In the genomic region with DNA sequence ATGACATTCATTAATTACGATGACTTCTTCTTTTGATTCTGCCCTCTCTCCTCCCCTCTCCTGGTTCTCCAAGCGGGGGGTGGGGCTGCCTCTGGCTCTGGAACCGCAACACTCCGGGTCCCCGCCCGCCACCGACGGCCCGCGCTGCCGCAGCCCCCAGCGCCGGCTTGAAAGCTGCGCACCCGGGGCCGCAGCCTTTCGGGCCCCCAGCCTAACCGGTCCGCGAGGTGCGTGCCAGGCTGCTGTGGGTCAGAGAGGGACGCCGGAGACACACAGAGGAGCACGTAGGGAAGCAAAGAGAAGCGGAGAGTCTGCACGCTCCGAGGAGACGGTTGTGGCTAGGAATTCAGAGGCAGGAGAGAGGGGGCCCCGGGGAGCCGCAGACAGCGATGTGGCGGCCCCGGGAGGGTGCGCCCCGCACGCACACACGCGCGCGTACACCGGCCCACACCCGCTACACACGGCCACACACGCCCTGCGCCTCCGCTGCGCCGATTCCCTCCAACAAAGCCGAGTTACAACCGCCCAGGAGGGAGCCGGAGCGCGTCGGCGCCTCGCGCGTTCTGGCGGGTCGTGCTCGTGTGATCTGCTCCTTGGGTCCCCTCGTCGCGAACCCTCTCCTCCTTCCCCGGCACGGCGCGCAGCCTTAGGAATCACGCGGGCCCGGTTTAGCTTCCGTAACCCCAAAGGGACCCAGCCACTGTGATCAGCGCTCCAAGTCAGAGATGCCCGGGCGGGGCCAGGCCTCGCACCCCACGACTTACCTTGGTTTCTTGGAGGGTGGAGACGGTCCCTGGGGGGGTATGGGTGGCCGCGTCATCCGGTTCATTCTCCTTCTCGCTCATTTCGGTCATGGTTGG, we compare ENCODE assay signal across 8 mouse cellular contexts. TPM values are rescaled to one million over a fixed set of nuclear protein-coding genes. Genes with fewer than 3 reads are reported as not detected.
DNase-seq lines count a peak whose midpoint lies in the region; ATAC-seq and TF ChIP-seq lines count a peak whose summit lies in the region.

No protein-coding gene starts in this region.

- no peak for TF ChIP-seq POLR2A in testis, adult 2 months (IDR thresholded peaks at IDR 0.05; ENCODE audit: control insufficient read depth, low read depth, low read length)

- no peaks in the 10 kb centered on the region for H3K36me3 ChIP-seq in testis, adult 2 months (ENCODE audit: control insufficient read depth, insufficient read depth, low read length)
- no peaks in the 10 kb centered on the region for H3K36me3 ChIP-seq in hindbrain, embryonic 16.5 days (ENCODE audit: control insufficient read depth, insufficient read depth, low read length)
- no peaks in the 10 kb centered on the region for H3K36me3 ChIP-seq in midbrain, embryonic 11.5 days (ENCODE audit: control insufficient read depth, insufficient read depth, low read length)
- H3K36me3 ChIP-seq in stomach, embryonic 14.5 days (ENCODE audit: control insufficient read depth, insufficient read depth, low read length): no peaks in the 10 kb centered on the region

- H3K9me3 ChIP-seq in hindbrain, embryonic 16.5 days (ENCODE audit: control insufficient read depth, low read length): no peaks in the 10 kb centered on the region
- no peaks in the 10 kb centered on the region for H3K9me3 ChIP-seq in midbrain, embryonic 11.5 days (ENCODE audit: control insufficient read depth, low read length)
- H3K9me3 ChIP-seq in stomach, embryonic 14.5 days (ENCODE audit: control insufficient read depth, low read depth, low read length): no peaks in the 10 kb centered on the region

- peak overlapping the region; percentile 72 for H3K9ac ChIP-seq in hindbrain, embryonic 16.5 days (ENCODE audit: low read depth, low read length)
- H3K9ac ChIP-seq in midbrain, embryonic 11.5 days (ENCODE audit: low read length): peak overlapping the region; percentile 59
- H3K9ac ChIP-seq in stomach, embryonic 14.5 days (replicated peaks; ENCODE audit: low read depth, low read length): peak overlapping the region; percentile 25; the same call in 1 of the 2 replicates

- under 1% methylated on average over 71 of the region's 83 CpGs for WGBS in hindbrain, embryonic 16.5 days
- 1% methylated on average over 83 of the region's 83 CpGs for WGBS in midbrain, embryonic 11.5 days
- WGBS in stomach, embryonic 14.5 days: 1% methylated on average over 82 of the region's 83 CpGs

- TF ChIP-seq CTCF in testis, adult 2 months (IDR thresholded peaks at IDR 0.05; ENCODE audit: control insufficient read depth, insufficient read depth, insufficient replicate concordance, low read depth, low read length): no peak

- no peak overlapping the region; the same call in 1 of the 2 replicates for H3K27ac ChIP-seq in testis, adult 2 months (ENCODE audit: control insufficient read depth, insufficient read depth, low read depth, low read length)
- H3K27ac ChIP-seq in hindbrain, embryonic 16.5 days (ENCODE audit: low read depth, low read length): peak overlapping the region; percentile 50
- no peak overlapping the region for H3K27ac ChIP-seq in midbrain, embryonic 11.5 days (ENCODE audit: low read depth, low read length)
- no peak overlapping the region for H3K27ac ChIP-seq in stomach, embryonic 14.5 days (ENCODE audit: low read length)

- peaks cover 4% of the 10 kb centered on the region; the same call in 1 of the 2 replicates for H3K27me3 ChIP-seq in testis, adult 2 months (ENCODE audit: control insufficient read depth, insufficient read depth, low read length)
- peaks cover 19% of the 10 kb centered on the region for H3K27me3 ChIP-seq in hindbrain, embryonic 16.5 days (replicated peaks; ENCODE audit: control insufficient read depth, insufficient read depth, low read length)
- peaks cover 33% of the 10 kb centered on the region for H3K27me3 ChIP-seq in midbrain, embryonic 11.5 days (ENCODE audit: control insufficient read depth, insufficient read depth, low read length)
- H3K27me3 ChIP-seq in stomach, embryonic 14.5 days (ENCODE audit: control insufficient read depth, insufficient read depth, low read length): peaks cover 26% of the 10 kb centered on the region

- DNase-seq in cerebellum, postnatal 25 days: peak; percentile 40 to 48
- DNase-seq in cerebellum, adult 11 months: no peak
- DNase-seq in testis, postnatal 14 days (ENCODE audit: low spot score): no peak
- peak; percentile 94 for DNase-seq in midbrain, embryonic 11.5 days (ENCODE audit: low spot score, missing footprints)

- peak overlapping the region; percentile 90 for H3K4me3 ChIP-seq in testis, adult 2 months (ENCODE audit: control insufficient read depth, low read depth, low read length)
- peak overlapping the region; percentile 47 for H3K4me3 ChIP-seq in hindbrain, embryonic 16.5 days (ENCODE audit: low read length)
- H3K4me3 ChIP-seq in midbrain, embryonic 11.5 days (ENCODE audit: low read depth, low read length): peak overlapping the region; percentile 38
- H3K4me3 ChIP-seq in stomach, embryonic 14.5 days (ENCODE audit: low read depth, low read length): peak overlapping the region; percentile 35

- H3K4me2 ChIP-seq in hindbrain, embryonic 16.5 days (ENCODE audit: low read length): peak overlapping the region; percentile 77
- peak overlapping the region; percentile 52 for H3K4me2 ChIP-seq in midbrain, embryonic 11.5 days
- peak overlapping the region; percentile 69 for H3K4me2 ChIP-seq in stomach, embryonic 14.5 days (replicated peaks; ENCODE audit: low read depth, low read length)

- H3K4me1 ChIP-seq in testis, adult 2 months (ENCODE audit: control insufficient read depth, insufficient read depth, low read length): peaks cover 24% of the 10 kb centered on the region
- H3K4me1 ChIP-seq in hindbrain, embryonic 16.5 days (ENCODE audit: control insufficient read depth, insufficient read depth, low read depth, low read length): peaks cover 12% of the 10 kb centered on the region; the same call in 1 of the 2 replicates
- peaks cover 6% of the 10 kb centered on the region for H3K4me1 ChIP-seq in midbrain, embryonic 11.5 days (ENCODE audit: control insufficient read depth, insufficient read depth, low read length)
- H3K4me1 ChIP-seq in stomach, embryonic 14.5 days (ENCODE audit: control insufficient read depth, insufficient read depth, low read length): 0 out of 2 replicates have a peak, but pooled peaks cover 8% of the 10 kb centered on the region

- peak; percentile 18 for ATAC-seq in hindbrain, embryonic 16.5 days
- no peak for ATAC-seq in midbrain, embryonic 11.5 days (ENCODE audit: low FRiP score)
- 0 out of 2 replicates have a peak, but pooled peaks have one; percentile 6 for ATAC-seq in stomach, embryonic 14.5 days (ENCODE audit: insufficient number of reproducible peaks, insufficient read depth, low FRiP score, low read depth)
- no peak for ATAC-seq in granulocyte monocyte progenitor cell, adult 5-6 weeks (replicated peaks; ENCODE audit: poor library complexity, severe bottlenecking)

RNA-seq across cellular contexts. Expression of a gene that starts 0.9 kb away (rescaled TPM):
- 7.3 and 7.6 TPM in 2 replicates for polyA plus RNA-seq in testis, adult 2 months (2012; rRNA removed)
- polyA plus RNA-seq in hindbrain, embryonic 16.5 days (2015; fragmentation: Nextera tagmentation; extraction: Ambion mirVana): 7.9 and 9.8 TPM in 2 replicates
- 0.37 and 0.47 TPM in 2 replicates for polyA plus RNA-seq in midbrain, embryonic 11.5 days (2014; fragmentation: Nextera tagmentation; extraction: Ambion mirVana)
- polyA plus RNA-seq in stomach, embryonic 14.5 days (2014; fragmentation: Nextera tagmentation; extraction: Ambion mirVana): 0.30 and 0.32 TPM in 2 replicates
- not detected in 2 replicates for total RNA-seq in granulocyte monocyte progenitor cell, adult 5-6 weeks (2014; fragmentation: Nextera tagmentation)
- not detected in 2 replicates for total RNA-seq in granulocyte monocyte progenitor cell, adult 5-6 weeks (2017)

RNA-seq across cellular contexts. Expression of a gene that starts 25.8 kb away (rescaled TPM):
- polyA plus RNA-seq in testis, adult 2 months (2012; rRNA removed): 236 and 267 TPM in 2 replicates
- 578 and 612 TPM in 2 replicates for polyA plus RNA-seq in hindbrain, embryonic 16.5 days (2015; fragmentation: Nextera tagmentation; extraction: Ambion mirVana)
- 945 and 991 TPM in 2 replicates for polyA plus RNA-seq in midbrain, embryonic 11.5 days (2014; fragmentation: Nextera tagmentation; extraction: Ambion mirVana)
- 1,095 and 1,157 TPM in 2 replicates for polyA plus RNA-seq in stomach, embryonic 14.5 days (2014; fragmentation: Nextera tagmentation; extraction: Ambion mirVana)
- total RNA-seq in granulocyte monocyte progenitor cell, adult 5-6 weeks (2014; fragmentation: Nextera tagmentation): 3,567 and 3,801 TPM in 2 replicates
- 1,586 and 1,858 TPM in 2 replicates for total RNA-seq in granulocyte monocyte progenitor cell, adult 5-6 weeks (2017)

RNA-seq across cellular contexts. Expression of a gene that starts 29.5 kb away (rescaled TPM):
- 76.7 and 79.4 TPM in 2 replicates for polyA plus RNA-seq in testis, adult 2 months (2012; rRNA removed)
- 59.6 and 69.0 TPM in 2 replicates for polyA plus RNA-seq in hindbrain, embryonic 16.5 days (2015; fragmentation: Nextera tagmentation; extraction: Ambion mirVana)
- 9.7 and 10.3 TPM in 2 replicates for polyA plus RNA-seq in midbrain, embryonic 11.5 days (2014; fragmentation: Nextera tagmentation; extraction: Ambion mirVana)
- 7.3 and 9.7 TPM in 2 replicates for polyA plus RNA-seq in stomach, embryonic 14.5 days (2014; fragmentation: Nextera tagmentation; extraction: Ambion mirVana)
- total RNA-seq in granulocyte monocyte progenitor cell, adult 5-6 weeks (2014; fragmentation: Nextera tagmentation): 0.71 and 4.5 TPM in 2 replicates
- total RNA-seq in granulocyte monocyte progenitor cell, adult 5-6 weeks (2017): 0.56 and 0.77 TPM in 2 replicates

RNA-seq across cellular contexts. Expression of a gene that starts 56.4 kb away (rescaled TPM):
- 0.20 and 0.44 TPM in 2 replicates for polyA plus RNA-seq in testis, adult 2 months (2012; rRNA removed)
- 7.3 and 7.6 TPM in 2 replicates for polyA plus RNA-seq in hindbrain, embryonic 16.5 days (2015; fragmentation: Nextera tagmentation; extraction: Ambion mirVana)
- polyA plus RNA-seq in midbrain, embryonic 11.5 days (2014; fragmentation: Nextera tagmentation; extraction: Ambion mirVana): 6.7 and 8.9 TPM in 2 replicates
- 7.8 and 11.6 TPM in 2 replicates for polyA plus RNA-seq in stomach, embryonic 14.5 days (2014; fragmentation: Nextera tagmentation; extraction: Ambion mirVana)
- total RNA-seq in granulocyte monocyte progenitor cell, adult 5-6 weeks (2014; fragmentation: Nextera tagmentation): 11.0 and 15.7 TPM in 2 replicates
- 2.9 and 6.1 TPM in 2 replicates for total RNA-seq in granulocyte monocyte progenitor cell, adult 5-6 weeks (2017)

Comparison
In these comparisons a context has a peak if more than half of its experiments do, and no peak if none do; other contexts are left out.
1. DNase-seq: peak in cerebellum, postnatal 25 days (2 of 2) and midbrain, embryonic 11.5 days (single experiment); none in cerebellum, adult 11 months (single experiment) and testis, postnatal 14 days (single experiment).
2. H3K4me3 ChIP-seq: peak in every context shown above with its lines; median percentile 90 in testis, adult 2 months; 47 in hindbrain, embryonic 16.5 days; 38 in midbrain, embryonic 11.5 days; 35 in stomach, embryonic 14.5 days.
3. ATAC-seq: peak in hindbrain, embryonic 16.5 days (single experiment) and stomach, embryonic 14.5 days (single experiment); none in midbrain, embryonic 11.5 days (single experiment) and granulocyte monocyte progenitor cell, adult 5-6 weeks (single experiment).
4. Peak in every context shown above with its lines, with median percentiles within 50 percentile points of each other: H3K4me2 ChIP-seq and H3K9ac ChIP-seq.